Mouse (Mus musculus): ENCODE measurements around the gene Iqcf6. TPM values are rescaled to one million over a fixed set of nuclear protein-coding genes. Genes with fewer than 3 reads are reported as not detected.

Gene Iqcf6
- total and polyA plus RNA-seq, 3 experiments: not detected

DNA sequence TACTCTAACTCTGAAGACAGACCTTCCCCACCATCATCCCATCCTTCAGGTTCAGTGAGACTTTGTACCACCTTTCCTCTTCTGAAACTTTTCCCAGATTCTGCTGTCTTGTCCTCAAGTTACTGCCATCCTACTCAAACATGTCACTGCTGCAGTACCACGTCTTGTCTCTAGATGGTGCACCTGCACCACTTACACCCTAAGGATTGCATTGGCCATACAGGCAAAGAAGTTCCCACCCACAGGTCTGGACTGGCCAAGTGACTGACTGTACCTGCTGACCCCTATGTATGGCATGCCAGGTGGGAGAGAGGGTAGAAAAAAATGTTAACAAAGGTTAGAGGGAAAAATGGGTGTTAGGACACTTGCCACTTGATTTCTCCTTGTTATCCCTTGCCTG lies 49.1 kb downstream of the Iqcf6 start (continued):
- TF ChIP-seq POLR2AphosphoS5 (IDR thresholded peaks at IDR 0.05; ENCODE audit: borderline replicate concordance, low read depth, low read length): no peak
- TF ChIP-seq CTCF (IDR thresholded peaks at IDR 0.05 in 2 of 3, conservative IDR thresholded peaks at IDR 0.05 in 1 of 3; ENCODE audit: control insufficient read depth in 1 of 3, insufficient read depth in 1 of 3, low read depth in 2 of 3, low read length in 3 of 3, poor library complexity in 1 of 3, severe bottlenecking in 1 of 3): peak; percentile 70 to 99 (median 86)
- TF ChIP-seq ELF1 (IDR thresholded peaks at IDR 0.05; ENCODE audit: low read depth, low read length): no peak
- no peak for TF ChIP-seq ETS1 (IDR thresholded peaks at IDR 0.05; ENCODE audit: low read depth, low read length)
- no peak for TF ChIP-seq POLR2A (IDR thresholded peaks at IDR 0.05; ENCODE audit: control insufficient read depth in 1 of 2, insufficient read depth in 1 of 2, low read depth in 1 of 2, low read length in 2 of 2, poor library complexity in 1 of 2)
- TF ChIP-seq MYB (IDR thresholded peaks at IDR 0.05; ENCODE audit: low read depth, low read length): no peak
- TF ChIP-seq CHD1 (IDR thresholded peaks at IDR 0.05; ENCODE audit: low read depth, low read length): no peak
- TF ChIP-seq HCFC1 (IDR thresholded peaks at IDR 0.05; ENCODE audit: low read depth, low read length): no peak
- no peak for TF ChIP-seq NELFE (IDR thresholded peaks at IDR 0.05; ENCODE audit: low read depth, low read length)

DNA sequence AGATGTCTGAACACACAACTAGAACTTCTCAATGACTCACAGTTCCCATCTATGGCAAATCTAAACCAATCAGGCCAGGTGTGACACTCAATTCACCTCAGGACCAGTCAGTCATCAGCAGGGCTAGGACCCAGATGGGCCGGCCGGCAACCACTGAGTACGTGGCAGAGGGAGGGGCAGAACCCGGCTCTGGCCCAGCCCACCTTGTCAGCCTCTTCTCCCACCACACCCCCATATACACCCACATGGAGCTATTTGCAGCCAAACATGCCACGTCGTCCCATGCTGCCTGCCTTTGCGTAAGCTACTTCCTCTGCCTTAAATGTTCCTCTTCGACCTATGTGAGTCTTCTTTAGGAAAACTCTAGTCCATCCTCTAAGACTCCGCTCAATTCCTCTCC lies 49.6 kb downstream of the Iqcf6 start:
- DNase-seq (ENCODE audit: low read depth, low spot score): no peak
- H3K4me1 ChIP-seq (ENCODE audit: control insufficient read depth in 1 of 2, insufficient read depth in 2 of 2, low read length in 2 of 2): peaks cover 0 to 1% of the 10 kb centered on the region in 2 experiments; a peak in 1 of 4 replicates
- H3K79me2 ChIP-seq (ENCODE audit: control insufficient read depth, insufficient read depth, low read length, poor library complexity): no peaks in the 10 kb centered on the region
- no peak for TF ChIP-seq EP300 (IDR thresholded peaks at IDR 0.05; ENCODE audit: low read depth in 1 of 2, low read length in 2 of 2)
- no peak overlapping the region for H3K9ac ChIP-seq (ENCODE audit: control insufficient read depth, low read depth, low read length, poor library complexity, severe bottlenecking)
- no peak overlapping the region for H3K4me3 ChIP-seq (ENCODE audit: control insufficient read depth in 1 of 2, insufficient read depth in 1 of 2, low read depth in 2 of 2, low read length in 2 of 2)
- H3K36me3 ChIP-seq (ENCODE audit: control insufficient read depth in 1 of 2, insufficient read depth in 2 of 2, low read length in 2 of 2): peaks cover 0 to 4% of the 10 kb centered on the region in 2 experiments
- H3K27me3 ChIP-seq (ENCODE audit: control insufficient read depth in 1 of 2, insufficient read depth in 2 of 2, low read length in 2 of 2): no peaks in the 10 kb centered on the region
- no peak overlapping the region for H3K27ac ChIP-seq (ENCODE audit: control insufficient read depth, low read depth, low read length)
- no peaks in the 10 kb centered on the region for H3K9me3 ChIP-seq (replicated peaks; ENCODE audit: insufficient read depth, low read length)

GRCm38 (mm10) chr9:106676571-106676970 lies 50.2 kb downstream of the Iqcf6 start:
- TF ChIP-seq MAFK (IDR thresholded peaks at IDR 0.05; ENCODE audit: borderline replicate concordance, low read depth, low read length) (no peak), MYB (IDR thresholded peaks at IDR 0.05; ENCODE audit: low read depth, low read length) (no peak), RCOR1 (IDR thresholded peaks at IDR 0.05; ENCODE audit: low read depth, low read length) (no peak), RAD21 (IDR thresholded peaks at IDR 0.05; ENCODE audit: low read depth, low read length) (no peak), SMC3 (IDR thresholded peaks at IDR 0.05; ENCODE audit: low read depth, low read length) (no peak), EP300 (IDR thresholded peaks at IDR 0.05; ENCODE audit: low read depth in 1 of 2, low read length in 2 of 2) (no peak), CHD2 (IDR thresholded peaks at IDR 0.05; ENCODE audit: low read length) (no peak), MYC (IDR thresholded peaks at IDR 0.05; ENCODE audit: low read depth, low read length) (no peak)
- Histone ChIP-seq H3K4me3 (ENCODE audit: control insufficient read depth in 1 of 2, insufficient read depth in 1 of 2, low read depth in 2 of 2, low read length in 2 of 2) (no peak overlapping the region), H3K36me3 (ENCODE audit: control insufficient read depth in 1 of 2, insufficient read depth in 2 of 2, low read length in 2 of 2) (peaks cover 0 to 4% of the 10 kb centered on the region in 2 experiments), H3K27me3 (ENCODE audit: control insufficient read depth in 1 of 2, insufficient read depth in 2 of 2, low read length in 2 of 2) (no peaks in the 10 kb centered on the region), H3K9me3 (replicated peaks; ENCODE audit: insufficient read depth, low read length) (no peaks in the 10 kb centered on the region), H3K27ac (ENCODE audit: control insufficient read depth, low read depth, low read length) (no peak overlapping the region), H3K4me1 (ENCODE audit: control insufficient read depth in 1 of 2, insufficient read depth in 2 of 2, low read length in 2 of 2) (peaks cover 0 to 1% of the 10 kb centered on the region in 2 experiments; a peak in 1 of 4 replicates), H3K79me2 (ENCODE audit: control insufficient read depth, insufficient read depth, low read length, poor library complexity) (no peaks in the 10 kb centered on the region), H3K9ac (ENCODE audit: control insufficient read depth, low read depth, low read length, poor library complexity, severe bottlenecking) (no peak overlapping the region)
- no peak for DNase-seq (ENCODE audit: low read depth, low spot score)

Other genes starting within 250 kb of the Iqcf6 start
- 49.4 and 60.8 TPM in 2 replicates for gene Rpl29, start 197.1 kb upstream of the Iqcf6 start, total RNA-seq (2012; rRNA removed)
- 100 to 1,000 TPM in 1 of 2 experiments, not detected in 1; 761 TPM for gene Rpl29, start 197.1 kb upstream of the Iqcf6 start, polyA plus RNA-seq (2012; ENCODE audit: insufficient read depth in 1 of 2, insufficient read length in 2 of 2, low read depth in 1 of 2, low replicate concordance in 2 of 2, missing spikeins in 1 of 2)
- 38.7 and 40.9 TPM in 2 replicates for gene Acy1, start 188.3 kb upstream of the Iqcf6 start, total RNA-seq (2012; rRNA removed)
- 10 to 100 TPM in 1 of 2 experiments, not detected in 1; 61.5 TPM for gene Acy1, start 188.3 kb upstream of the Iqcf6 start, polyA plus RNA-seq (2012; ENCODE audit: insufficient read depth in 1 of 2, insufficient read length in 2 of 2, low read depth in 1 of 2, low replicate concordance in 2 of 2, missing spikeins in 1 of 2)
- 2.7 and 3.4 TPM in 2 replicates for gene Abhd14b, start 179.1 kb upstream of the Iqcf6 start, total RNA-seq (2012; rRNA removed)
- 1 to 10 TPM in 1 of 2 experiments, not detected in 1; 6.5 TPM for gene Abhd14b, start 179.1 kb upstream of the Iqcf6 start, polyA plus RNA-seq (2012; ENCODE audit: insufficient read depth in 1 of 2, insufficient read length in 2 of 2, low read depth in 1 of 2, low replicate concordance in 2 of 2, missing spikeins in 1 of 2)
- 22.8 and 25.1 TPM in 2 replicates for gene Abhd14a, start 178.9 kb upstream of the Iqcf6 start, total RNA-seq (2012; rRNA removed)
- gene Abhd14a, start 178.9 kb upstream of the Iqcf6 start, polyA plus RNA-seq (2012; ENCODE audit: insufficient read depth in 1 of 2, insufficient read length in 2 of 2, low read depth in 1 of 2, low replicate concordance in 2 of 2, missing spikeins in 1 of 2): 10 to 100 TPM in 1 of 2 experiments, not detected in 1; 48.7 TPM
- 7.7 and 9.2 TPM in 2 replicates for gene Pcbp4, start 173.3 kb upstream of the Iqcf6 start, total RNA-seq (2012; rRNA removed)
- gene Pcbp4, start 173.3 kb upstream of the Iqcf6 start, polyA plus RNA-seq (2012; ENCODE audit: insufficient read depth in 1 of 2, insufficient read length in 2 of 2, low read depth in 1 of 2, low replicate concordance in 2 of 2, missing spikeins in 1 of 2): 10 to 100 TPM in 1 of 2 experiments, not detected in 1; 36.6 TPM
- not detected in 2 replicates for gene Gpr62, start 160.6 kb upstream of the Iqcf6 start, total RNA-seq (2012; rRNA removed)
- gene Gpr62, start 160.6 kb upstream of the Iqcf6 start, polyA plus RNA-seq (2012; ENCODE audit: insufficient read depth in 1 of 2, insufficient read length in 2 of 2, low read depth in 1 of 2, low replicate concordance in 2 of 2, missing spikeins in 1 of 2): under 1 TPM in 1 of 2 experiments, not detected in 1; 0.10 TPM
- gene Rrp9, start 150.6 kb upstream of the Iqcf6 start, total RNA-seq (2012; rRNA removed): 226 and 315 TPM in 2 replicates
- gene Rrp9, start 150.6 kb upstream of the Iqcf6 start, polyA plus RNA-seq (2012; ENCODE audit: insufficient read depth in 1 of 2, insufficient read length in 2 of 2, low read depth in 1 of 2, low replicate concordance in 2 of 2, missing spikeins in 1 of 2): 100 to 1,000 TPM in 1 of 2 experiments, not detected in 1; 395 TPM
- 1.4 and 2.2 TPM in 2 replicates for gene Parp3, start 149.6 kb upstream of the Iqcf6 start, total RNA-seq (2012; rRNA removed)
- gene Parp3, start 149.6 kb upstream of the Iqcf6 start, polyA plus RNA-seq (2012; ENCODE audit: insufficient read depth in 1 of 2, insufficient read length in 2 of 2, low read depth in 1 of 2, low replicate concordance in 2 of 2, missing spikeins in 1 of 2): 1 to 10 TPM in 1 of 2 experiments, not detected in 1; 5.0 TPM
- gene Iqcf1, start 126.6 kb upstream of the Iqcf6 start, total RNA-seq (2012; rRNA removed): 0.39 TPM in 1 of 2 replicates, not detected in the other
- gene Iqcf1, start 126.6 kb upstream of the Iqcf6 start, polyA plus RNA-seq (2012; ENCODE audit: insufficient read depth in 1 of 2, insufficient read length in 2 of 2, low read depth in 1 of 2, low replicate concordance in 2 of 2, missing spikeins in 1 of 2): under 1 TPM in 1 of 2 experiments, not detected in 1; 0.52 TPM
- 0.81 and 1.0 TPM in 2 replicates for gene Iqcf5, start 112.0 kb upstream of the Iqcf6 start, total RNA-seq (2012; rRNA removed)
- gene Iqcf5, start 112.0 kb upstream of the Iqcf6 start, polyA plus RNA-seq (2012; ENCODE audit: insufficient read depth in 1 of 2, insufficient read length in 2 of 2, low read depth in 1 of 2, low replicate concordance in 2 of 2, missing spikeins in 1 of 2): 1 to 10 TPM in 1 of 2 experiments, not detected in 1; 1.5 TPM
- not detected in 2 replicates for gene Iqcf3, start 65.0 kb upstream of the Iqcf6 start, total RNA-seq (2012; rRNA removed)
- not detected for gene Iqcf3, start 65.0 kb upstream of the Iqcf6 start, polyA plus RNA-seq (2012; ENCODE audit: insufficient read depth in 1 of 2, insufficient read length in 2 of 2, low read depth in 1 of 2, low replicate concordance in 2 of 2, missing spikeins in 1 of 2)
- gene Iqcf4, start 55.6 kb upstream of the Iqcf6 start, total RNA-seq (2012; rRNA removed): not detected in 2 replicates
- gene Iqcf4, start 55.6 kb upstream of the Iqcf6 start, polyA plus RNA-seq (2012; ENCODE audit: insufficient read depth in 1 of 2, insufficient read length in 2 of 2, low read depth in 1 of 2, low replicate concordance in 2 of 2, missing spikeins in 1 of 2): not detected
- not detected in 2 replicates for gene Grm2, start 29.5 kb downstream of the Iqcf6 start, total RNA-seq (2012; rRNA removed)
- not detected for gene Grm2, start 29.5 kb downstream of the Iqcf6 start, polyA plus RNA-seq (2012; ENCODE audit: insufficient read depth in 1 of 2, insufficient read length in 2 of 2, low read depth in 1 of 2, low replicate concordance in 2 of 2, missing spikeins in 1 of 2)
- 46.3 and 47.1 TPM in 2 replicates for gene Tex264, start 59.3 kb downstream of the Iqcf6 start, total RNA-seq (2012; rRNA removed)
- gene Tex264, start 59.3 kb downstream of the Iqcf6 start, polyA plus RNA-seq (2012; ENCODE audit: insufficient read depth in 1 of 2, insufficient read length in 2 of 2, low read depth in 1 of 2, low replicate concordance in 2 of 2, missing spikeins in 1 of 2): 10 to 100 TPM in 1 of 2 experiments, not detected in 1; 87.6 TPM
- 11.9 and 13.3 TPM in 2 replicates for gene Rad54l2, start 162.6 kb downstream of the Iqcf6 start, total RNA-seq (2012; rRNA removed)
- gene Rad54l2, start 162.6 kb downstream of the Iqcf6 start, polyA plus RNA-seq (2012; ENCODE audit: insufficient read depth in 1 of 2, insufficient read length in 2 of 2, low read depth in 1 of 2, low replicate concordance in 2 of 2, missing spikeins in 1 of 2): 10 to 100 TPM; 15.5 to 27.2 TPM
- 56.3 and 57.3 TPM in 2 replicates for gene Dcaf1, start 195.3 kb downstream of the Iqcf6 start, total RNA-seq (2012; rRNA removed)
- gene Dcaf1, start 195.3 kb downstream of the Iqcf6 start, polyA plus RNA-seq (2012; ENCODE audit: insufficient read depth in 1 of 2, insufficient read length in 2 of 2, low read depth in 1 of 2, low replicate concordance in 2 of 2, missing spikeins in 1 of 2): 100 to 1,000 TPM in 1 of 2 experiments, 10 to 100 TPM in 1; 58.7 to 131 TPM

All from MEL (cell line).